Mouse (Mus musculus) lung, adult 2 months (tissue): ENCODE measurements around the gene Ptprk. TPM values are rescaled to one million over a fixed set of nuclear protein-coding genes. Genes with fewer than 3 reads are reported as not detected.

Source experiments
- DNase-seq: peaks from one replicate; pipeline ENCODE4 v3.0.0; 2022
- H3K4me1 ChIP-seq: fragments of 200-500 bp; 2 replicates; pipeline ENCODE4 v1.6.1; 2011; ENCODE audit warnings: low read length; ENCODE audit not compliant: control insufficient read depth, insufficient read depth
- H3K4me3 ChIP-seq: fragments of 200-500 bp; replicated peaks from 2 replicates; pipeline ENCODE3; 2011; ENCODE audit warnings: low read depth, mild to moderate bottlenecking, control low read depth, low read length; ENCODE audit errors: extremely low read depth
- CTCF ChIP-seq: fragments of 200-500 bp; IDR thresholded peaks from 2 replicates; pipeline ENCODE4 v1.5.1; 2011; ENCODE audit warnings: mild to moderate bottlenecking, low read length, control low read depth; ENCODE audit not compliant: insufficient read depth
- POLR2A ChIP-seq: fragments of 200-500 bp; IDR thresholded peaks from 2 replicates; pipeline ENCODE4 v1.6.1; 2011; ENCODE audit warnings: low read depth, mild to moderate bottlenecking, control low read depth, low read length, borderline replicate concordance; ENCODE audit errors: extremely low read depth
- WGBS: fragments of 180-500 bp; shearing (Covaris S2); methylation state at CpG from one replicate; pipeline ENCODE4 v1.1.7; 2018; 5-methylcytosine and 5-hydroxymethylcytosine counted together
- polyA plus RNA-seq: library from polyadenylated mRNA; depleted of rRNA; stranded (reverse); fragments of >200 nt; gene quantifications from 2 replicates; pipeline ENCODE4 v1.2.3, GENCODE M21; 2012

Ptprk gene
- polyA plus RNA-seq, 1 experiment, result 42.4 TPM

GRCm38 (mm10) chr10:28078270-28078669 is 3.6 kb downstream of the Ptprk start:
- 71% methylated on average over 1 of the region's 1 CpGs for WGBS
- Histone ChIP-seq H3K4me1 (peaks cover 9% of the 10 kb centered on the region), H3K4me3 (no peak overlapping the region)
- TF ChIP-seq CTCF (no peak), POLR2A (no peak)
- no peak for DNase-seq

- TF ChIP-seq CTCF (no peak), POLR2A (no peak)
- 84% methylated on average over 2 of the region's 2 CpGs for WGBS
- H3K4me3 ChIP-seq, result no peak overlapping the region
- no peak for DNase-seq
- H3K4me1 ChIP-seq, result peaks cover 9% of the 10 kb centered on the region
Measured at GRCm38 (mm10) chr10:28081221-28081620, 6.6 kb downstream of the Ptprk start.

- WGBS, result 70% methylated on average over 2 of the region's 2 CpGs
- TF ChIP-seq POLR2A (no peak), CTCF (no peak)
- no peak for DNase-seq
- Histone ChIP-seq H3K4me3 (no peak overlapping the region), H3K4me1 (peaks cover 12% of the 10 kb centered on the region)
Measured at GRCm38 (mm10) chr10:28083183-28083582, 8.6 kb downstream of the Ptprk start.

GRCm38 (mm10) chr10:28083625-28084024 is 9.0 kb downstream of the Ptprk start:
- TF ChIP-seq POLR2A, result no peak
- TF ChIP-seq CTCF, result no peak
- 58% methylated on average over 1 of the region's 1 CpGs for WGBS

GRCm38 (mm10) chr10:28087341-28087740 is 12.7 kb downstream of the Ptprk start:
- 51% methylated on average over 6 of the region's 6 CpGs for WGBS
- Histone ChIP-seq H3K4me3 (no peak overlapping the region), H3K4me1 (peaks cover 3% of the 10 kb centered on the region)
- DNase-seq, result no peak
- TF ChIP-seq CTCF, result no peak

More at GRCm38 (mm10) chr10:28083625-28084024, 9.0 kb downstream of the Ptprk start:
- DNase-seq, result no peak
- Histone ChIP-seq H3K4me1 (peaks cover 12% of the 10 kb centered on the region), H3K4me3 (no peak overlapping the region)

- no peak for DNase-seq
- Histone ChIP-seq H3K4me1 (peaks cover 3% of the 10 kb centered on the region), H3K4me3 (no peak overlapping the region)
- 62% methylated on average over 3 of the region's 3 CpGs for WGBS
- no peak for TF ChIP-seq POLR2A
- no peak for TF ChIP-seq CTCF
Measured at GRCm38 (mm10) chr10:28087749-28088148, 13.1 kb downstream of the Ptprk start.

GRCm38 (mm10) chr10:28096007-28096406 is 21.4 kb downstream of the Ptprk start:
- no peak overlapping the region for H3K4me3 ChIP-seq
- TF ChIP-seq CTCF, result no peak
- no peak for TF ChIP-seq POLR2A
- no peak for DNase-seq
- H3K4me1 ChIP-seq, result peaks cover 10% of the 10 kb centered on the region

- DNase-seq, result no peak
- no peak overlapping the region for H3K4me3 ChIP-seq
- 22% methylated on average over 7 of the region's 7 CpGs for WGBS
- TF ChIP-seq CTCF, result no peak
- no peak for TF ChIP-seq POLR2A
- peaks cover 13% of the 10 kb centered on the region for H3K4me1 ChIP-seq
Measured at GRCm38 (mm10) chr10:28097637-28098036, 23.0 kb downstream of the Ptprk start.

GRCm38 (mm10) chr10:28098923-28099322 is 24.3 kb downstream of the Ptprk start:
- no peak for TF ChIP-seq POLR2A
- TF ChIP-seq CTCF, result no peak
- 69% methylated on average over 2 of the region's 2 CpGs for WGBS
- Histone ChIP-seq H3K4me1 (peaks cover 13% of the 10 kb centered on the region), H3K4me3 (no peak overlapping the region)
- DNase-seq, result no peak

GRCm38 (mm10) chr10:28103406-28103906 is 28.8 kb downstream of the Ptprk start:
- DNase-seq, result no peak
- 90% methylated on average over 4 of the region's 4 CpGs for WGBS
- peaks cover 11% of the 10 kb centered on the region for H3K4me1 ChIP-seq
- no peak for TF ChIP-seq POLR2A
- no peak for TF ChIP-seq CTCF
- H3K4me3 ChIP-seq, result no peak overlapping the region

GRCm38 (mm10) chr10:28103924-28104323 is 29.3 kb downstream of the Ptprk start:
- no peak for DNase-seq
- 40% methylated on average over 2 of the region's 2 CpGs for WGBS
- no peak overlapping the region for H3K4me3 ChIP-seq
- TF ChIP-seq CTCF (no peak), POLR2A (no peak)
- peaks cover 12% of the 10 kb centered on the region for H3K4me1 ChIP-seq
